Mouse (Mus musculus): ENCODE measurements at regions not wholly inside any gene's neighbourhood (a gene's known extent, or its start where the extent isn't known, plus 50 kb on each side); places are given as distances from the start of the nearest gene placed in this dataset.

GRCm38 (mm10) chr11:17764146-17764545, 189.5 kb downstream of the Etaa1 start:
- DNase-seq, result no peak

GRCm38 (mm10) chr11:17768345-17768759, 185.3 kb downstream of the Etaa1 start:
- peak; percentile 1 for DNase-seq

GRCm38 (mm10) chr11:17768837-17769466, 184.7 kb downstream of the Etaa1 start:
- no peak for DNase-seq

GRCm38 (mm10) chr11:17797632-17798031, 156.0 kb downstream of the Etaa1 start:
- DNase-seq, result no peak

GRCm38 (mm10) chr11:17807851-17808250, 145.8 kb downstream of the Etaa1 start:
- DNase-seq, result no peak

- DNase-seq, result no peak
Observed at GRCm38 (mm10) chr11:17811829-17812559, 141.7 kb downstream of the Etaa1 start.

- no peak for DNase-seq
Observed at GRCm38 (mm10) chr11:17842642-17843041, 111.0 kb downstream of the Etaa1 start.

GRCm38 (mm10) chr11:17852405-17852804, 101.3 kb downstream of the Etaa1 start:
- peak; percentile 55 for DNase-seq

GRCm38 (mm10) chr11:17853246-17853804, 100.3 kb downstream of the Etaa1 start:
- no peak for DNase-seq

GRCm38 (mm10) chr11:17853832-17854231, 99.8 kb downstream of the Etaa1 start:
- DNase-seq, result no peak

GRCm38 (mm10) chr11:17859364-17860131, 94.1 kb downstream of the Etaa1 start:
- DNase-seq, result peak; percentile 37

- peak; percentile 17 for DNase-seq
Observed at GRCm38 (mm10) chr11:17864833-17865397, 88.8 kb downstream of the Etaa1 start.

GRCm38 (mm10) chr11:17870690-17871089, 83.0 kb downstream of the Etaa1 start:
- no peak for DNase-seq

- DNase-seq, result no peak
Observed at GRCm38 (mm10) chr11:17871920-17872319, 81.8 kb downstream of the Etaa1 start.

- no peak for DNase-seq
Observed at GRCm38 (mm10) chr11:17883276-17883675, 70.4 kb downstream of the Etaa1 start.
